Mouse (Mus musculus) left cerebral cortex, adult 18-20 months (tissue): ENCODE results near the gene Vegfa. TPM values are rescaled to one million over a fixed set of nuclear protein-coding genes. Genes with fewer than 3 reads are reported as not detected.
A peak's percentile ranks its signal among the peaks of the same experiment; 100 is the strongest.

Experiments
- DNase-seq, 2 experiments: peaks; one replicate each; pipeline ENCODE4 v3.0.0; 2021 to 2022; ENCODE audit warnings: low spot score in 2 of 2, mixed read lengths in 1 of 2
- total RNA-seq, 2 experiments: library from RNA; stranded (reverse); gene quantifications; 2 replicates each; pipeline ENCODE4 v1.2.3; 2021

The Vegfa gene
- total RNA-seq, 2 experiments from 2014 or later = 61.1 to 88.1 TPM

DNA sequence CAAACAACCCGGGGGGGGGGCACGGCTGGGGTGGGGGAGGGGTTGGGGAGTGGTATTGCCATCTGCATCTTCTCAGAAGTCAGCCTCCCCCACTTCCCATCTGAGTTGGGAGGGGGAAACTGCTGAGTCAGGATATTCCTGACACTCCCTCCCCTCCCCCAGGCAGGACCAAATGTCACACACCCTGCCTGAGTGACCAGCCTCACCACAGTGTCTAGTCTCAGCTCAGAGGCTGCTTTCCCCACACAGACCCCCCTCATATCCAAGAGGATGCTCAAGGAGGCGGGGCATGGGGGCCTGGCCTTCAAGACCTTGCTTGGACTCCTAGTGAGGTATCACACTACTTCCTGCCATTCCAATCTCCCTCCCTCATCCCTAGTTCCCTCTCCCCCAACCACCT is 20.0 kb upstream of the Vegfa start:
- DNase-seq = no peak

DNA sequence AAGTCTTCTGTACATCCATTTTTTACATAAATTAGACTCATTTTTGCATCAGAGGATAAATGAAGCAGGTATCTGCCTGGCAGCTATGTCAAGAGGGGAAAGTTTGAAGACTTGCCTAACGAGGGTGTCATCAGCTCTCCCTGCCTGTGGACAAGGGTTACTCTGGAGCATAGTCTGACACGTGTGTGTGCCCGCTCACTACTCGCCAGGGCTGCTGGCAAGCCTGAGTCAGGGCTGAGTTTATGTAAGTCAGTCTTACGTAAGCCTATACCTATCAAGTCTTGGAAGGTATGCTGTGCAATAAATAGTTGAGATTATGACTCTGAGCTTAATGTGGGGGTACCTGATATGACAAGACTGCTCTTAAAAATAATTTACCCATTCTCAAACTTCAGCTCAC is 19.2 kb upstream of the Vegfa start:
- no peak for DNase-seq

DNA sequence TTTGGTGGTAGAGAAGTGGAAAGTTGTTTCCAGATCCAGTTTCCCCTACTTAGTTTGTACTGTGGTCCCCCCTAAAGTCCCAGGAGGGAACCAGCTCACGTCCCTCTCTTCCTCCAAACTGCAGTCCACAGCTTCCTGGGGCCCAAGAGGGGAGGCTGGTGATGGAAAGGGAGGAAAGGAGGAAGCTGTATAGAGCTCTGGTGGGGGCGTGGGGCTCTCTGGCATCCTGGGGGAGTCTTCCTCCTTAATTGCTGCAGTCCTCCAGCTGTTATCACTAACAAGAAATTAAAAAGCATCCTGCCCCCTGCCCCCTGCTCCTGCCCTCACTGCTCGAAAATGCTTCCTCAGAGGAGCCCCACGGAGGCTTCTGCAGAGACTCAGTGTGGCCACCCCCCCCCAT is 17.4 kb upstream of the Vegfa start:
- DNase-seq = no peak

DNA sequence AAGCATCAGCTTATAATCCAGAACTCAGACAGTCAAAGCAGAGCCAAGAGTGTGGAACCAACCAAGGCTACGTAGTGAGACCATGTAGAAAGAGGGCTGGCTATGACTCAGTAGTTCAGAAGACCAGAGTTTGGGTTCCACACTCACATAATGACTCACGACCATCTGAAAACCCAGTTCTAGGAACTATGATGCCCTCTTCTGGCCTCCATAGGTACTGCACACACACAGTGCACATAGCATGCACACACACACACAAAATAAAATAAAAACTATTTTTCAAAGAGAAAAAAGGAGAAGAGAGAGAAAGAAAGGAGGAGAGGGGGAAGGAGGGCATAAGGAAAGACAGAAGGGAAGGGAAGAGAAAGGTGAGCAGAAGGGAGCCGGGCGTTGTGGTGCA is 16.0 kb upstream of the Vegfa start:
- DNase-seq = no peak

DNA sequence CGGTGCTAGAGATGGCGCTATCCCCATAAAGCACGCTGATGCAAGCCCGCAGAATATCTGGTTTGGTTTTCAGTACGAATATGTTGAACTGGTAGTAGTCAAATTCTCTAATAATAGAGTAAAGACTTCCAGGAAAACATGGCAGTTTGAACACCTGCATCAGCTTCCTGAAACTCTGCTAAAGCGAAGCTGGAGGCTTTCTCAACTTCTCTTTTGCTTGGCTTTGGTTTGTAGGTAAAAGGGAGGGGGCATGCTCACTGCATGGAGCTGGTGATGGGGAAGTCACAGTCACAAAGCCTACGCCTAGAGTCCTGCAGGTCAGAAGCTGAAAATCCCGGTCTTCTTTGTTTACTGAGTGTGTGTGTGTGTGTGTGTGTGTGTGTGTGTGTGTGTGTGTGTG is 13.6 kb upstream of the Vegfa start:
- DNase-seq = no peak

DNA sequence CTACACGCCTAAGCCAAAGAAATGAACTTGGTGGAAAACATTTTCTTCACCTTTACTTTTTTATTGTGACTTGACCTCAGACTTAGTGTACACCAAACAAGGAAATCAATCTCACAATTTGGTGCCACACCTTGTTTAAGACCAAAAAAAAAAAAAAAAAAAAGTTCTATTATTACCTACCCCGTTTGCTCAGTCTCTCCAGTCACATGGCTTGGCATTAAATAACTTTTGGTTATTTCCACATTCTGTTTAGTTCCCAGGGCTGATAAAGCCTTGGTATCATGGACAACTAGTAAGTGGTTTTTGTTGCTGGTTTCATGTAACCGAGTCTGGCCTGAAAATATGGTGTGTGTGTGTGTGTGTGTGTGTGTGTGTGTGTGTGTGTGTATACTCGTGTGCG is 12.8 kb upstream of the Vegfa start:
- DNase-seq = no peak

DNA sequence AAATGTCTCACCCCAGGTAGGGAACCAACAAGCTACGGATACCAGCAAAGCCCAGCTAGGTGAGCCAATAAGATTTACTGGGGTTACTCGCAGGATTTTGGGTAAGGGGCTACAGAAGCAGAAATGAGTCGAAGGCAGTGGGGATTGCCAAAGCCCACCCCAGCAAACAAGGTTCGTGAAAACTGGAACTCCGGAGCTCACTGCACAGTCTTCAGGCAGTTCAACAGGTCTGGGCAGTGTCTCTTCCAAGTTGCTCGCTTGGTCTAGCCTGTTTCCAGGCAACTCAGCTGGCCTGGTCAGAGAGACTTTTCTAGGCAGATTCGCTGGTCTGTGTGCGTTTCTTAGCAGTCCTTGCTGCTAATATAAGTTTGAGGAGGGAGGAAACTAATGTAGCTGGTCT is 10.0 kb upstream of the Vegfa start:
- DNase-seq = no peak

DNA sequence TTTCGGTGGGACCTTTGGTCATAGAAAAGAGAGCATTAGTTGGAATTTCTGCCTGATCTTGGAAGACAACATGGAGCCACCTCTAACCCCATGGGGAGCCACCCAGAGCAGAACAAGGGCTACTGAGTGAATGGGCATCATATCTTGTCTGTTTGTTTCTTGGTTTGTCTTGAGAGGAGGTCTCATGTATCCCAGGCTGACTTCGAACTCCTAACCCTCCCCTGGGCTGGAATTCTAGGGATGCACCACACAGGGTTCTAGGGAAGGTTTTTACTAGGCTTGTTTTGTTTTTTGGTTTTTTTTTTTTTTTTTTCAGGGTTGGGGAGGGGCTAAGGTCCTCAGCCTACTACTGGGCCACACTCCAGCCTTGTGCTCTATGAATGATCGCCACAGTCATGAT is 9.5 kb upstream of the Vegfa start:
- no peak for DNase-seq

DNA sequence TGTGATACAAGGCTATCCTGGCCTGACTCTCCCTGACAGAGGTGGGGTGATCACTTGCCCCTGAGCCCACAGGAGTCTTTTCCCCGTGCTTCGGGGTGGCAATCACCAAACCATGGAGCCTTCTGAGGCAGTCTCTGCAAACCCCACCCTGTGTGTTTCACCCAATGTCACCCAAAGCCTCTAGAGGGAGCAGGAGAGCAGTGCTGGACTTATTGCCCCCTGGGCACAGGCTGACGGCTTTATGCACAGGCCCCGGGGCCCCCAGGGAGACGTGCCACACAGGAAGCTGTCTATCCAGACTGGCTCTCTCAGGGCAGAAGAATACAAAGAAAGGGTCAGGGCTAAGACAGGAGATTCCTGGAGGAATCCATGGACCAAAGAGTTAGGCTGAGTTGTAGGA is 9.1 kb upstream of the Vegfa start:
- DNase-seq = peak in 1 of 2 experiments; percentile 30

DNA sequence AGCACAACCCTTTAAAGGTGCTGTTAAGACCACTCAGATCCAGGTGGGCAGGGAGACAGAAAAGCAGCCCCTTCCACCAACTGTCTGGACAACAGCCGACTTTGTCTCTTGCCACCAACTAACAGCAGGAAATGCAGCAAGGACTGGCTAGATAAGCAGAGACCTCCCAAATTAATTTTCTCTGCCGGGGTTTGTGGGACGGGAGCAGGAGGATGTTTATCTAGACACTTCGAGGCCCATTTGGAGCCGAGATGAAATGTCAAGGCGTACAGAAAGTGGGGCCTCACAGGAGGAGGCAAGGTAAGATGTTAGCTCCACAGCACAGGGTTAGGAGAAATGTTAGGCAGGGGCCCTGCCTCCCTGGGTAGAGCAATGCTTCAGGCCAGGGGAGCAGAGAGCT is 8.4 kb upstream of the Vegfa start:
- no peak for DNase-seq

DNA sequence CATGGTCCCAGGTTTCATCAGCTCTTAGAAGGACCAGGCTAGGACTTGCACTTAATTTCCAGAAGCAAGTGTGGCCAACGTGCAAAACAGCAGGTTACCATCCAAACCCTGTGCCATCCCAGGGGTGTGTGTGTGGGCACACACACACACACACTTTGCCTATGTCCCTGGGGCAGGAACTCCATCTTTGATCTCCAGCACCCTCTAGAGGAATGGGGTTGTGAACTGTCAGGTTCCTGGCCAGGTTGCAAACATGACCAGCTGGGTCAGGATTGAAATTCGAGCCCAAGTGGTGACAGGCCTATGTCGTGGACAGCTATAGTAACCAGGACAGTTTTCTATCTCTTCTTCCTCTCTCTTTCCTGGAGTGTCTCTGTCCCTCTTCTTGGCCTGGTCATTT is 6.7 kb upstream of the Vegfa start:
- no peak for DNase-seq

DNA sequence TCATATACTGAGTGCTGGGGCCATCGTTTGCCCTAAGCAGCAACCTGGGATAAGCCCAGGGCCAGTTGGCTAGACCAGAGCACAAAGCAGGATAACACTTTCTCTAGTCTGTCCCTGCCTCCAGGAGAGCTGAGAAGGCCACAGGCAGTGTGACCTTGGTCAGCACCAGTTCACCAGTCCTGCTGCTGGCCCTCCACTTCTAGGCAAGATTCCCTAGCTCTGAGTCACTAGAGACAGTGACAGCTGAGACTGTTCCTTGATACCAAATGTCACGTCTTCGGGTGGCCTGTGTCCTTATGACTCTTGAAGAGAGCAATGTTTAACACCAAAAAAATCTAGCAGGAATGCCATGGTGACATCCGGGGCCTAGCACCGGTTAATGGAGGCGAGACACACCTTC is 4.2 kb upstream of the Vegfa start:
- no peak for DNase-seq

DNA sequence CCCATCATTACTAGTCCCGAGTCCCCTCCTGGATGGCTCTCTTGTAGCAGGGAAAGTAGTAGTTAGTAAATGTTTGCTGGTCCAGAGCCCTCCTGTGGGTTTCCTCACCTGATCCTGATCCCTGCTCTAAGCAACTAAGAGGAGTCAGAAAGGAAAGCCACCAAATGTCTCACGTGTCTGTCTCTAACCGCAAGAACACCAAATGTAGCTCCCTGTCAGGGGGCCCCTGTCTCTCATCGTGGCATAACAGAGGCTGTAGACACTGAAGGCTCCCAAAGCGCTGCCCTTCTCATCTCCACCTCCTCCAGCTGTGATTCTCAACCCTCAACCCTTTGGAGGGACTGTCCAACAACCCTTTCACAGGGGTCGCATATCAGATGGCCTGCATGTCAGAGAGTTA is 1.9 kb upstream of the Vegfa start:
- no peak for DNase-seq

DNA sequence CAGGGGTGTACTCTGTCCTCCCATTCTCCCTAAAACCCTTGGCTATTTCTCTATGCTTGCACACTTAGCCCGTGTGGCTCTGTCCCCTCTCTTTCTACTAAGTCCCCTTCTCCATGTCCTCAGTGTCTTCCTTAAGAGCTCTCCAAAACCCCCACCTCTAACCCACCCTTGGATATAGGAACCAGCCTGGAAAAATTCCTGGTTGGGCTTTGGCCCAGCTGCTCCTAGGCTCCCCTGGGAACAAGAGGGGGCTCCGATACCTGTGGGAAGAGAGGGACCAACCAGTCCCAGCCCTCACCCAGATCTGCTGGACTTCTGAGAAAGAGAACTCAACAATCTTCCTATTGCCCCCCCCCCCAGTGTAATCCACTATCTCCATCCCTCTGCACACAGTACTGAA is 1.4 kb upstream of the Vegfa start:
- DNase-seq = no peak

DNA sequence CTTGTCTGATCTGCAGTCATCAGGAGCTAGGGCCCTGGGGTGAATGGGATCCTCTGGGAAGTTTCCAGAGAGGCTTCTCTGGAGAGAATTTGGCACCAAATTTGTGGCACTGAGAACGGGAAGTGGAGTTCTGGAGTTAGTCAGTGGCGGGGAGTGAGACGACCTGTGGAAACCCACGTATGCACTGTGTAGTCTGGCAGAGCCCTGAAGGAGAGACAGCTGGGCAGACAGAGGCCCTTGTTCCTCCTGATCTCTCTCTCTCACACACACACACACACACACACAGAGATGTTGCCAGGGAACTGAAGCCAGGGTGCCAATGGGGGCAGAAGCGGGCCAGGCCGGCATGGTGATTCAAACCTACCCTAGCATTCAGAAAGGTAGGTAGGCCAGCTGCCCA is 953 bp upstream of the Vegfa start:
- no peak for DNase-seq

DNA sequence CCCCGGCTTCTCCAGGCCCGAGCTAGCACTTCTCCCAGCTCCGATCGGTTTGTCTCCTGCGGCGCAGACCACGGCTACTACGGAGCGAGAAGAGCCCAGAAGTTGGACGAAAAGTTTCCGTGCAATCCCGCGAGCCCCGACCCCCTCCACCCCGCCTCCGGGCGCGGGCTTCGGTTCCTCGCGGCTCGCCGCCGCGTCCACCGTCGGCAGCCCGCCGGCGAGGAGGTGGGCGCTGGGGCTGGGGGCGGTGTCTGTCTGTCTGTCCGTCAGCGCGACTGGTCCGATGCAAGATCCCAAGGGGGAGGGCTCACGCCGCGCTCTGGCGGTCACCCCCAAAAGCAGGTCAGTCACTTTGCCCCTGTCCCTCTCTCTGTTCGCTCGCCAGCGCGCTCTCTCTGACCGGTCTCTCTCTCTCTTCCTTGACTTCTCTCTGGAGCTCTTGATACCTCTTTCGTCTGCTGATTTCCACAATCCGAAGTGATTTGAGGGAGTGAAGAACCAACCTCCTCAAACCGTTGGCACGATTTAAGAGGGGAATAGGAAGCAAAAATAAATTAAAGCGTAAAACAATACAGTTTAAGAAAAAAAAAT is 453 bp downstream of the Vegfa start:
- peak; percentile 23 to 42 for DNase-seq

DNA sequence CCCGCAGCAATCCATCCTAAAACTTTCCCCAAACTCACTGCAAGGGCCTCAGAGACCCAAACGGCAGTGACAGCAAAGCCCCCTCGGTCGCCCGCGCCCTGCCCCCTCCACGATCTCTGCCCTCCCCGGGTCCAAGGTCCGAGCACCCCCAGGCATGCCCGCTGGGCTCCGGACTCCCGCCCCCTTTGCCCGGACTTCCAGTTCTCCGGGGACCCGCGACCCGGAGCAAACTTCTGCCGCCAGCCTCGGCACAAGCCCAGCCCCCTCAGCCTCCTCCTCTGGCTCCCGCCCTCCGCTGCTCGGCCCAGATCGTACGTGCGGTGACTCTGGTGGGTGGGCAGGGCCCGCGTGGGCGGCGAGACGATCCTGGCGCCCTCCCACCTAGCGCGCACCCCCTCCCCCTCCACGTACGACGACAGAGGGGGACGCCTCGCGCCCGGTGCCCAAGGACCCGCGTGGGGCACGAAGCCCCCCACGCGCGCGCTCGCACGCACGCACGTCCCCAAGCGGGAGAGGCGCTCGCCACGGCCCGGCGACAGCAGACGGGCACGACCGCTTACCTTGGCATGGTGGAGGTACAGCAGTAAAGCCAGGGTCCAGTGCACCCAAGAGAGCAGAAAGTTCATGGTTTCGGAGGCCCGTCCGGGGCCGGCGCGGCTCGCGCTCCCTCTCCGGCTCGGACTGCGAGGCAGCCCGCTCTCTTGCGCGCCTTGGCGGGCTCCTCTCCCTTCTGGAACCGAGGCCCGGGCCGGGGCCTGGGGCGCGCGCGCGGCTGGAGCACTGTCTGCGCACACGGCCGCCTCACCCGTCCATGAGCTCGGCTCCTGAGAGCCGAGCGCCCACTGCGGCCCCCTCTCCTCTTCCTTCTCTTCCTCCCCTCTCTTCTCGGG is 1.2 kb downstream of the Vegfa start:
- peak; percentile 48 to 60 for DNase-seq

DNA sequence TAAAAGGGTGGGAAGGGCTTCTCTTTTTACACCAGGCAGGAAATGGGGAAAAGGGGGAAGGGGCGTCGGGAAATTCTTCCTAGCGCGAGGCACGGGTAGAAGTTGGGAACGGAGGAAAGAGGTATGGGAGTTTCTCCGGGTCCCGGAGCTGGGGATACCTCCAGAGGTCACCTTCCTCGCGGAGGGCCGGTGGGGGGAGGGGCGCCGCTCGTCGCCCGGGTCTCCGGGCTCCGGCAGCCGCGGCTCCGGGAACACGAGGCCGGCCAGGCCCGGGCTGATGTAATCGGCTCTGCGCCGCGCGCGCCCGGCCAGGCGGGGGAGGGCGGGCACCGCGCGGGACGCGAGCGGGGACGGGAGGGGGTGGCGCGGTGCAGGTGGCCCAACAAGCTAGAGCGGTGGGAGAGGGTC is 1.8 kb downstream of the Vegfa start:
- DNase-seq = peak; percentile 51 to 65

DNA sequence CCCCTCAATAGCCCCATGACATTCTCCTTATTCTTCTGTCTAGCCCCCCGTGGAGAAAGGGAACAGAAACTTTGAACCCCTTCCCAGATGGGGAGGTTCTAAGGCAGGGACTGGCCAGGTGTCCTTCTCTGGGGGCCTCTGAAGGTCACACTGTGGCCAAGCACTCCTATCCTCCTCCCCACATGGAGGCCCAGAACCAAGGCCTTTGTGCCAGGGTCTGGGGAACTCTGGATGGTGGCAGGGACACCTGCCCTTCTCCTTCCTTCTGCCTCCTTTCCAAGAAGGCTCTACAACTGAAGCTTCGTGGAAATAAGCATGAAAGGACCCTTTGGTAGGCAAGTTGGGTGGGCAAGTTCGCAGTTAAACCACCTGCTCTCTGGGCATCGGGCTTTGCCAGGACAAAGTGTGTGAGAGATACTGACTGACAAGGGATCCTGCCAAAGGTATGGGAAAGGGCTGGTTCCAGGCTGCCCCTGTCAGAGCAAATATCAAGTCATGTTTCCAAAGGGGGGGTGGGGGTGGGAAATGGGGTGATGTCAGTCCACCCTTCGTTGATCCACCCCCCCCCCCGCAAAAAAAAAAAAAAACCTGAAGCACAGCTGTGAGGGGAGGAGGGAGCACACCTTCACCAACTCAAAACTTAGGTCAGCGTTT is 2.5 kb downstream of the Vegfa start:
- DNase-seq = no peak

DNA sequence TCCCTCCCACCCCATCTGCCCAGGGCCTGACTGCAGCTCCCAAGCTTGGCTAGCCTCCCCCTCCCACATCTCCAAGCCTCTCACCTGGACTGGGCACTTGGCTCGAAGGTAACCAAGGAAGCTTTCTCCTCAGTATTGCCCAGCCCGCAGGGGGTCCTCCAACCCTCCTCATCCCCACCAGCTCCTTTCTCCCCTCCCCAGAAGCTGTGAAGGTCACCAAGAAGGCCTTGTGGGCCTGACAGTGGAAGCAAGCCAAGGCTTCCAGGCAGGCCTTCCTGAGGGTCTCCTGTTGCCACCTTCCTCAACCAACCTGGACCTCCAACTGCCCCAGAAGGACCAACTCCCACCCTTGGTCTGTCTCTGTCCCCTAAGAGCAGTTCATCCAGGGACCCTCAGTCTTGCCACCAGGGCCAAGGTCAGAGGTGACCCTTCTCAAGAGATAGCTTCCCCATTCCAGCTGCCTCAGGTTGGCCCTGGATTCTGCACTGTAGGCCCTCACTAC is 3.1 kb downstream of the Vegfa start:
- DNase-seq = no peak

DNA sequence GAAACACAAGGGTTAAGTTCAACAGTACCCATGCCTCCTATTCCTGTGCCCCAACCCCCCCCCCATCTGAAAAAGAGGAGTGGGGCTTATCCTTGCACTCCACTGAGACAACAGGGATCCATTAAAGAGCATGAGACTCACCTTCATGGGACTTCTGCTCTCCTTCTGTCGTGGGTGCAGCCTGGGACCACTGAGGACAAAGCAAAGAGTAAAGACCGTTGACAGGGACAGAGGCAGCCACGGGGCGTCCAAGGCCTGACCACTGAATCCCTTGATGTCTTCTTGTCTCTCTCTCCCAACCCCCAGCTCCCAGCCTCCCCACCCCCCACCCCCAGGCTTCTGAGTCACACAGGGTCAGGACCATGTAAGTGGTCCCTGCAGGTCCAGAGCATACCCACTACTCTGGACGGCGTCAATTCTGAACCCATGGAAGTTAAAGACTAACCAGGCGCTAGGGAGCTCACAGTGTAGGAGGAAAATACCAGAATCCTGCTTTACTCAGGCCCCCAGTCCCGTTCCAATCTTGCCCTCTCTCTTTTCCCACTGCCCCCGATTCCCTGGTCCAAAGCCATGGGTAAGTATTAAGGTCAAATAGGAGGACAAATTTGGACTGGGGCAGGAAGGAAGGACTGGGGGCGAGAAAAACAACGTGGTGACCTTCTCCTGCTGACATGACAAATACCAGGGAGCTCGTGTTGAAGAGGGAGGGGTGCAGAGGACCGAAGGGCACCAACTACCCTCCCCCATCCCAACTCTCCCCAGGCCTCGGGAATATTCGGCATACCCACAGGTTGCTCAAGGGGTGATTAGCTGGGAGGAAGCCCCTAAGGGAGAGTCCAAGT is 3.7 kb downstream of the Vegfa start:
- DNase-seq = no peak
